Mouse (Mus musculus) adrenal gland, adult 18-20 months (tissue): ENCODE results near the gene Msrb3. TPM values are rescaled to one million over a fixed set of nuclear protein-coding genes. Genes with fewer than 3 reads are reported as not detected.

ENCODE experiments used
- DNase-seq, 2 experiments: peaks; one replicate each; pipeline ENCODE4 v3.0.0; 2021 to 2022; ENCODE audit warnings: low spot score in 2 of 2
- total RNA-seq, 2 experiments: library from RNA; stranded (reverse); gene quantifications; 1 replicate in 1 of 2; 2 replicates in 1 of 2; pipeline ENCODE4 v1.2.3; 2021

Gene Msrb3
- total RNA-seq, 2 experiments from 2014 or later, result 42.7 to 62.5 TPM

GRCm38 (mm10) chr10:120815290-120815689, 83.6 kb downstream of the Msrb3 start:
- no peak for DNase-seq

- DNase-seq, result no peak
Observed at GRCm38 (mm10) chr10:120811796-120812443, 87.0 kb downstream of the Msrb3 start.

- no peak for DNase-seq
Observed at GRCm38 (mm10) chr10:120810832-120811571, 87.9 kb downstream of the Msrb3 start.

GRCm38 (mm10) chr10:120810053-120810696, 88.7 kb downstream of the Msrb3 start:
- no peak for DNase-seq

- DNase-seq, result no peak
Observed at GRCm38 (mm10) chr10:120808167-120808566, 90.7 kb downstream of the Msrb3 start.

- no peak for DNase-seq
Observed at GRCm38 (mm10) chr10:120801127-120801526, 97.8 kb downstream of the Msrb3 start.

GRCm38 (mm10) chr10:120799479-120799878, 99.4 kb downstream of the Msrb3 start:
- DNase-seq, result no peak

GRCm38 (mm10) chr10:120796749-120797148, 102.2 kb downstream of the Msrb3 start:
- DNase-seq, result no peak

GRCm38 (mm10) chr10:120794391-120794817, 104.5 kb downstream of the Msrb3 start:
- DNase-seq, result no peak

- DNase-seq, result no peak
Observed at GRCm38 (mm10) chr10:120792191-120792765, 106.6 kb downstream of the Msrb3 start.

- no peak for DNase-seq
Observed at GRCm38 (mm10) chr10:120791438-120791837, 107.5 kb downstream of the Msrb3 start.

GRCm38 (mm10) chr10:120787202-120787601, 111.7 kb downstream of the Msrb3 start:
- no peak for DNase-seq

- no peak for DNase-seq
Observed at GRCm38 (mm10) chr10:120784516-120784915, 114.4 kb downstream of the Msrb3 start.

GRCm38 (mm10) chr10:120783393-120783792, 115.5 kb downstream of the Msrb3 start:
- DNase-seq, result no peak

- DNase-seq, result no peak
Observed at GRCm38 (mm10) chr10:120777499-120777898, 121.4 kb downstream of the Msrb3 start.

GRCm38 (mm10) chr10:120775361-120775760, 123.5 kb downstream of the Msrb3 start:
- no peak for DNase-seq

- no peak for DNase-seq
Observed at GRCm38 (mm10) chr10:120767418-120767817, 131.5 kb downstream of the Msrb3 start.

GRCm38 (mm10) chr10:120765398-120765797, 133.5 kb downstream of the Msrb3 start:
- no peak for DNase-seq

- DNase-seq, result peak in 1 of 2 experiments; percentile 29
Observed at GRCm38 (mm10) chr10:120763656-120764466, 135.0 kb downstream of the Msrb3 start.

- no peak for DNase-seq
Observed at GRCm38 (mm10) chr10:120762958-120763357, 135.9 kb downstream of the Msrb3 start.

- DNase-seq, result no peak
Observed at GRCm38 (mm10) chr10:120760679-120761078, 138.2 kb downstream of the Msrb3 start.
